Mouse (Mus musculus): ENCODE results near the gene Eif5a.

- TF ChIP-seq CTCF (IDR thresholded peaks at IDR 0.05; ENCODE audit: low read depth, low read length) (no peak), POLR2A (IDR thresholded peaks at IDR 0.05; ENCODE audit: borderline replicate concordance, low read depth, low read length) (no peak)
These were observed 49.3 kb downstream of the Eif5a start for GRCm38 (mm10) chr11:69872451-69872850.

Measured in bone marrow macrophage, adult 2 months (primary cell).